ENCODE assay signal across 19 mouse cellular contexts in the genomic region with DNA sequence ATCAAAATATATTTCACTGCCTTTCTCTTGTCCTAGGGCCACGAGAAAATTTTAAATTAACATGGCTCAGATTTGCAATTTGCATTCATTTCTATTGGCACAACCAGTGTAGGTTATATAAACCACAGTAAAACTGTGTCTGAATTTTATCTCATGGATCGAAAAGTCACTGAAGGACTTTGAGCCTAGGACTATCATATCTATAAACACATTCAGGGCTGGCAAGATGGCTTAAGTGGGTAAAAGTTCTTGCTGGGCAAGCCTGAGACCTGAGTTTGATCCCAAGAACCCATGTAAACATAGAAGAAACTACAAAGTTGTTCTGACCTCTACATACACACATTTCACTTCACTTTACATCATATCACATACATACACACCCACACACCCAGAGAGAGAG. TPM values are rescaled to one million over a fixed set of nuclear protein-coding genes. Genes with fewer than 3 reads are reported as not detected.
A peak's percentile ranks its signal among the peaks of the same experiment; 100 is the strongest.
DNase-seq lines count a peak whose midpoint lies in the region; ATAC-seq and TF ChIP-seq lines count a peak whose summit lies in the region.
"Had no signal": no experiment of that assay in that cellular context is flagged by ENCODE, and none has a peak within 500 bp of the region (broad histone marks: within the 10 kb centered on the region; RNA-seq: fewer than 3 reads in every experiment).

No protein-coding gene starts in this region.

- H3K9me3 ChIP-seq in forebrain, embryonic 12.5 days, result no peaks in the 10 kb centered on the region
- no peaks in the 10 kb centered on the region for H3K9me3 ChIP-seq in forebrain, embryonic 13.5 days (replicated peaks)
- no peaks in the 10 kb centered on the region for H3K9me3 ChIP-seq in liver, embryonic 12.5 days (replicated peaks)
- no peaks in the 10 kb centered on the region for H3K9me3 ChIP-seq in liver, embryonic 14.5 days (ENCODE audit: control insufficient read depth, low read length)
- H3K9me3 ChIP-seq: embryonic facial prominence, embryonic 10.5 days; hindbrain, embryonic 13.5 days had no signal

- no peaks in the 10 kb centered on the region for H3K27me3 ChIP-seq in forebrain, embryonic 12.5 days
- H3K27me3 ChIP-seq in forebrain, embryonic 13.5 days, result no peaks in the 10 kb centered on the region
- no peaks in the 10 kb centered on the region for H3K27me3 ChIP-seq in liver, embryonic 12.5 days (replicated peaks)
- no peaks in the 10 kb centered on the region for H3K27me3 ChIP-seq in liver, embryonic 14.5 days (ENCODE audit: control insufficient read depth, insufficient read depth, low read length)
- no peaks in the 10 kb centered on the region for H3K27me3 ChIP-seq in small intestine, adult 2 months (ENCODE audit: control insufficient read depth, insufficient read depth, low read length)
- H3K27me3 ChIP-seq: hindbrain, embryonic 13.5 days had no signal

- no peak for TF ChIP-seq CTCF in liver, embryonic 14.5 days (IDR thresholded peaks at IDR 0.05; ENCODE audit: low read depth)
- TF ChIP-seq CTCF in small intestine, adult 2 months (IDR thresholded peaks at IDR 0.05; ENCODE audit: extremely low read depth, insufficient read length, insufficient replicate concordance, low read depth, low read length), result no peak

- 0 out of 2 replicates have a peak overlapping the region, but pooled peaks have one; percentile 8 for H3K9ac ChIP-seq in forebrain, embryonic 12.5 days
- no peak overlapping the region for H3K9ac ChIP-seq in forebrain, embryonic 13.5 days
- H3K9ac ChIP-seq in liver, embryonic 12.5 days, result peak overlapping the region; percentile 46; the same call in 1 of the 2 replicates
- H3K9ac ChIP-seq in liver, embryonic 14.5 days (replicated peaks), result no peak overlapping the region; the same call in 1 of the 2 replicates
- H3K9ac ChIP-seq: forebrain, postnatal 0 days; hindbrain, embryonic 13.5 days had no signal

- H3K4me2 ChIP-seq in forebrain, embryonic 12.5 days, result no peak overlapping the region
- H3K4me2 ChIP-seq in forebrain, embryonic 13.5 days, result no peak overlapping the region
- peak overlapping the region; percentile 81 for H3K4me2 ChIP-seq in liver, embryonic 12.5 days
- peak overlapping the region; percentile 84 for H3K4me2 ChIP-seq in liver, embryonic 14.5 days (ENCODE audit: low read depth)
- H3K4me2 ChIP-seq: hindbrain, embryonic 13.5 days had no signal

- TF ChIP-seq POLR2A in small intestine, adult 2 months (IDR thresholded peaks at IDR 0.05; ENCODE audit: low read depth, low read length), result no peak

- H3K4me1 ChIP-seq in forebrain, embryonic 12.5 days, result peaks cover 12% of the 10 kb centered on the region
- H3K4me1 ChIP-seq in forebrain, embryonic 13.5 days, result peaks cover 21% of the 10 kb centered on the region
- H3K4me1 ChIP-seq in liver, embryonic 12.5 days, result peaks cover 77% of the 10 kb centered on the region
- peaks cover 42 to 45% of the 10 kb centered on the region in 2 experiments for H3K4me1 ChIP-seq in liver, embryonic 14.5 days (replicated peaks; ENCODE audit: control insufficient read depth in 2 of 2, insufficient read depth in 2 of 2, low read length in 1 of 2)
- peaks cover 13% of the 10 kb centered on the region; the same call in 1 of the 2 replicates for H3K4me1 ChIP-seq in small intestine, adult 2 months (ENCODE audit: control insufficient read depth, insufficient read depth, insufficient read length, low read length)

- no peak for TF ChIP-seq EP300 in liver, embryonic 14.5 days (IDR thresholded peaks at IDR 0.05; ENCODE audit: low read depth)

- H3K4me3 ChIP-seq in forebrain, embryonic 12.5 days (replicated peaks), result no peak overlapping the region
- H3K4me3 ChIP-seq in forebrain, embryonic 13.5 days, result no peak overlapping the region
- peak overlapping the region; percentile 95 for H3K4me3 ChIP-seq in liver, embryonic 12.5 days
- no peak overlapping the region; a peak in 1 of 4 replicates for H3K4me3 ChIP-seq in liver, embryonic 14.5 days (ENCODE audit: insufficient read depth in 1 of 2, low read depth in 2 of 2, low read length in 2 of 2)
- no peak overlapping the region for H3K4me3 ChIP-seq in small intestine, adult 2 months (ENCODE audit: low read depth, low read length)
- H3K4me3 ChIP-seq: embryonic facial prominence, embryonic 10.5 days; hindbrain, embryonic 13.5 days had no signal

- H3K27ac ChIP-seq in forebrain, embryonic 12.5 days, result no peak overlapping the region
- H3K27ac ChIP-seq in forebrain, embryonic 13.5 days, result no peak overlapping the region
- H3K27ac ChIP-seq in liver, embryonic 12.5 days, result peak overlapping the region; percentile 98
- H3K27ac ChIP-seq in liver, embryonic 14.5 days, result peak overlapping the region; percentile 42
- peak overlapping the region; percentile 70 for H3K27ac ChIP-seq in small intestine, adult 2 months (ENCODE audit: insufficient read depth, low read depth, low read length)
- H3K27ac ChIP-seq: embryonic facial prominence, embryonic 10.5 days; hindbrain, embryonic 13.5 days; hindbrain, postnatal 0 days had no signal

- DNase-seq in liver, result no peak
- DNase-seq in liver, embryonic 14.5 days (ENCODE audit: low read depth in 3 of 3, low spot score in 3 of 3), result no peak
- no peak for DNase-seq in heart, postnatal 10 days
- DNase-seq: adrenal gland, adult 2 months; adrenal gland, postnatal 36 days; cerebellum, adult 11 months; cerebellum, adult 8-10 months; cerebellum, postnatal 36 days; forebrain, postnatal 0 days; gastrocnemius, postnatal 14 days; heart, postnatal 14 days had no signal

- intact Hi-C loops in heart, postnatal 10 days (cut with DNase I), result loop anchor here (5.0 kb wide), 1 partner anchor 79 kb away; the partner anchor contains the start of gene Fah

- no peaks in the 10 kb centered on the region for H3K36me3 ChIP-seq in forebrain, embryonic 12.5 days (replicated peaks)
- no peaks in the 10 kb centered on the region for H3K36me3 ChIP-seq in forebrain, embryonic 13.5 days (ENCODE audit: poor library complexity, severe bottlenecking)
- H3K36me3 ChIP-seq in liver, embryonic 12.5 days, result no peaks in the 10 kb centered on the region
- no peaks in the 10 kb centered on the region for H3K36me3 ChIP-seq in liver, embryonic 14.5 days (replicated peaks; ENCODE audit: control insufficient read depth, insufficient read depth, low read depth)
- H3K36me3 ChIP-seq in small intestine, adult 2 months (ENCODE audit: control insufficient read depth, insufficient read depth, low read length), result no peaks in the 10 kb centered on the region
- H3K36me3 ChIP-seq: embryonic facial prominence, embryonic 10.5 days; hindbrain, embryonic 13.5 days had no signal

- WGBS in forebrain, embryonic 12.5 days, result 92% methylated on average over 2 of the region's 2 CpGs
- WGBS in forebrain, embryonic 13.5 days, result 88% methylated on average over 2 of the region's 2 CpGs
- WGBS in liver, embryonic 12.5 days (ENCODE audit: insufficient replicate concordance), result 55% methylated on average over 2 of the region's 2 CpGs
- WGBS in liver, embryonic 14.5 days (ENCODE audit: insufficient replicate concordance), result 45% methylated on average over 2 of the region's 2 CpGs
- WGBS in small intestine, adult 2 months, result 20% methylated on average over 2 of the region's 2 CpGs

- no peak for ATAC-seq in forebrain, embryonic 12.5 days (ENCODE audit: low FRiP score)
- ATAC-seq in forebrain, embryonic 13.5 days, result no peak
- no peak for ATAC-seq in liver, embryonic 12.5 days
- no peak for ATAC-seq in liver, embryonic 14.5 days (ENCODE audit: insufficient read depth)
- no peak for ATAC-seq in granulocyte monocyte progenitor cell, adult 5-6 weeks (replicated peaks; ENCODE audit: poor library complexity, severe bottlenecking)
- ATAC-seq: forebrain, postnatal 0 days; hindbrain, postnatal 0 days had no signal

RNA-seq across cellular contexts. Expression of gene Zfand6, which starts 3.4 kb away (rescaled TPM):
- polyA plus RNA-seq in forebrain, embryonic 12.5 days (2016; fragmentation: Nextera tagmentation; extraction: Ambion mirVana), result 211 and 215 TPM in 2 replicates
- polyA plus RNA-seq in forebrain, embryonic 13.5 days (2015; fragmentation: Nextera tagmentation; extraction: Ambion mirVana), result 199 and 220 TPM in 2 replicates
- polyA plus RNA-seq in liver, embryonic 12.5 days (2016; fragmentation: Nextera tagmentation; extraction: Ambion mirVana), result 125 and 126 TPM in 2 replicates
- 46.6 and 75.5 TPM in 2 replicates for polyA plus RNA-seq in liver, embryonic 14.5 days (2012; rRNA removed)
- polyA plus RNA-seq in liver, embryonic 14.5 days (2014; fragmentation: Nextera tagmentation; extraction: Ambion mirVana), result 125 and 137 TPM in 2 replicates
- 40.7 and 73.8 TPM in 2 replicates for polyA plus RNA-seq in small intestine, adult 2 months (2012; rRNA removed)
- 54.8 and 68.8 TPM in 2 replicates for total RNA-seq in granulocyte monocyte progenitor cell, adult 5-6 weeks (2014; fragmentation: Nextera tagmentation)
- 50.8 and 70.7 TPM in 2 replicates for total RNA-seq in granulocyte monocyte progenitor cell, adult 5-6 weeks (2017)
- 100 to 1,000 TPM in 1 of 2 experiments, 10 to 100 TPM in 1; 97.7 to 103 TPM for total RNA-seq in heart, postnatal 10 days (2021)

Comparison
In these comparisons a context has a peak if more than half of its experiments do, and no peak if none do; other contexts are left out.
1. H3K9ac ChIP-seq: peak in forebrain, embryonic 12.5 days (single experiment) and liver, embryonic 12.5 days (single experiment); none in forebrain, embryonic 13.5 days (single experiment) and liver, embryonic 14.5 days (single experiment).
2. H3K27ac ChIP-seq: peak in liver, embryonic 12.5 days (single experiment), liver, embryonic 14.5 days (single experiment) and small intestine, adult 2 months (single experiment); none in forebrain, embryonic 12.5 days (single experiment) and forebrain, embryonic 13.5 days (single experiment).
3. H3K4me2 ChIP-seq: peak in liver, embryonic 12.5 days (single experiment) and liver, embryonic 14.5 days (single experiment); none in forebrain, embryonic 12.5 days (single experiment) and forebrain, embryonic 13.5 days (single experiment).